Mouse (Mus musculus) spleen, embryonic (tissue): ENCODE results near the gene Glrp1.

Source experiments
- CTCF ChIA-PET: fragments of 350-600 bp; sonication (Branson Sonifier 250); formaldehyde crosslinking; loops from one replicate; lab custom pipeline; 2022; lab: Charles Lee

Glrp1 gene

GRCm38 (mm10) chr1:88492415-88492814, 17.5 kb downstream of the Glrp1 start:
- CTCF ChIA-PET: no interaction called here

GRCm38 (mm10) chr1:88491617-88492378, 18.1 kb downstream of the Glrp1 start:
- CTCF ChIA-PET: no interaction called here

DNA sequence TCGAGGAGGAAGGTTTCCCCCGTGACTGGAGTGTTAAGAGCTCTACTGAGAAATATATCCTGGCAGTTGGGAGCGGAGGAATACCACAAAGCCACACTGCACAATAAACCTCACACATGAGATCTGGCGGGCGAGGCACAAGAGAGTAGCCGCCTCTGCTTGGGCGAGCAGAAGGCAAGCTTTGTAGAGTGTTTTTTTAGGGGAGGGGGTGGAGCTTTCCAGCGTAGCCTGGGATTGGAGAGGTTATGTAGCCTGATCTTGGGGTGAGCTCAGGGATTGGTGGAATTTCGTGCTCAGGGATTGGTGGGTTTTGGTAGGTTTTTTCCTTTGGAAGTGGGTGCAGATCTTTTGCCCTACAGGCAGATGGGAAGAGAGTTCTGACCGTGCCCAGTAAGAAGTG, 19.7 kb downstream of the Glrp1 start:
- CTCF ChIA-PET: no interaction called here

DNA sequence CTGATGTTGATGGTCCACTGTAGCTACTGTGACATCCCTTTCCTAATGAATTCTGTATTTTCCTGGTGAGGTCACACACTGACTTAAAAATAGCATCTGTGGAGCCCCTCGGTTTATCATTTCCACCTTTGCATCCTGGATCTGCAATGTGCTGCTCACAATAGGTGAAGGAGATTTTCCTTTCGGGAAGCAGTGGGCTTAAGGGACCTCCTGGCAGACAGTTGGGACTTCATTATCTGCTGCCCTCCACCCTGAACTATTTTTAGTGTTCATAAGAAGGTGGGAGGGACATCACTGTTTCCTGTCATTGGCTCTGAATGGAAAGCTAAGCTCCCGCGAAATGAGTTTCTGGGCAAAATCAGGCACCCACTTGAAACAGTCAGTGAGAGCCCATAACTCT, 20.9 kb downstream of the Glrp1 start:
- CTCF ChIA-PET: no interaction called here

DNA sequence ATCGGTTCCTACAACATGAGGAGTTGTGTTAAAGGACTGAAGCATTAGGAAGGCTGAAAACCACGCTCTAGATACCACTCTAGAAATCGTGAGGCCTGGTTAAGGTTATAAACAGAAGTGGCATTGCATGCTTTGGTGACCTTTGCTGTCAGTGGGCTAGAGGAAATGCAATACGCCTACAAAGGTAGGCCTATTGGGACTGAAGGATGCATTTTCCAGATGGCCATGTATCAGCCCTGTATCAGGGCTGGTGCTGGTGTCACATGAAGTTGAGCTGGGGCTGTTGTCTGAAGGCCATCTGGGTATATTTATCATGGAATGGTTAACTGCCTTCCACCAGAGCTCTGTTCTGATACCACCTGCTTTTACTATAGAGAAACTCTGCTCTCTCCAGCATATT, 23.5 kb downstream of the Glrp1 start:
- CTCF ChIA-PET: no interaction called here

DNA sequence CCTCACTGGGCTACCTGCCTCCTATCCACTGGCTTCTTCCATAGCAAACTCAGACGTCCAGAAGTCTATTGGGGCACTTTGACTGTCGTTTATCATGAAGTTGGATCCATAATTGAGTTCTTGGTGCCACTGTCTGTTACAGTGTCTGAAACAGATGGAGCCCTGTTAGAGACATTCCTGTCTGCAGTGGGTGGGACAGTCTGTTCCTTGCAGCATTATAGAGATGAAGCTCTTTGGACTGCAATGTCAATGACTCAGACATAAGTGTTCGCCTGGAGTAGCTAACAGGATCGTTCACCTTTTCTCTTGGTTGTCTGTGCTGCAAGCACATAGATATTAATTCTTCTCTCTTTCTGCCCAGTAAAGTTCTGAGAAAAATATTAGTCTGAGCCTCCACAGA, 25.8 kb downstream of the Glrp1 start:
- CTCF ChIA-PET: no interaction called here

DNA sequence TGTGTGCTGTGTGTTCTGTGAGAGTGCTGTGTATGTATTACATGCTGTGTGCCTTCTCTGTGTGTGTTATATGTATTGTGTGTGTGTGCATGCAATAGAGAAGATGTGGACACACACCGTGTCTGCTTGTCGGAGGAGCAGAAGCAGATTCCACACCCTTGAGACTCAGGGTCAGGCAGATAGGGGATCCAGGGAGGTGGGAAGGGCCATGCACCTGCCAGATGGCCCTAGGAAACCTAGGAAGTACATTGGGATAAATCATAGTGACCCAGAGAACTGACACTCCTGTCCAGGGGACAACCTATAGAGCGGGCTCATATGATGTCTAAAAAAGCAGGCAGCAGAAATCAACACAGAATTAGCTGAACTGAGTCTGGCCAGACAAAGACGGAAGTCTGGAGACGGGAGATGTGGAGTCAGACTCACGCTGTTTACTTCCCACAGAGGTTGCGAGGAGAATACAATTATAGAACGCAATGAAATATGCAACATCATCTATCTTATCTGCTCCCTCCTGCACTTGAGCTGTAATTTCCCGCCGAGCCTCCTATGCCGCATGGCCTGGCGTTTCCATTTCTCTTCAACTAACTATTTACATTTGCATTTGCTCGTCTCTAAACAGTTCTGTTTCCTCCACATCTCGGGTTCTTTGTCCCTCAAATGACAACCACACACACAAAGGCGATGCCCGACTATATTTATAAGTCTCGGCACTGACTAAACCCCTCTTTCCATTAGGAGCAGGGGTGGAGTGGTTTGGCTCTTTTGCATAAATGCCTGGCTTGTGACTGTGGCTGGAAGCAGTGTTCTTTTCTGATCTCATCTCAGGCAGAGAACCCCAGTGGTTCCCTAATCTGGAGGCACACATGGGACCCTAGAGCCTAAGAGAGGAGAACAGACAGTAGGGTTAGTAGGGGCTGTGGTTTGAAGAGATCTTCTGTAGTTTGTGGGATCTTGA, 27.4 kb downstream of the Glrp1 start:
- CTCF ChIA-PET: no interaction called here

DNA sequence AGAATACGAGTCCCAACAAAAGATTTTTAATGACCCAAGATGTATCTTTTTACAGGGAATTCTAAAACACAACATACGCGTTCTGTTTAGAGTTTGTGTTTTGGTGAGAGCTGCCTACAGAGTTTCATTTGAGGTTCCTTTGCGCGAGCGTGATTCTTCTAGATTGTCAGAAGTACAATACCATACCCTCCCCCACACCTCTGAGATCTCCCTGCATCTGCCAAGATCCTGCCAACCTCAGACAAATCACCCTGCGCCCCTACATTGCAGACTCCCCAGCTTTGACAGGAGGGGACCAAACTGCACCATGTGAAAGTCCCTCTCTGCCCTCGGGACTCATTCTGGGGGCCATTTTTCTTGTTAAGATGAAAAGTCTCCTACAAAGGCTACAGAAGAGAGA, 29.3 kb downstream of the Glrp1 start:
- CTCF ChIA-PET: no interaction called here

DNA sequence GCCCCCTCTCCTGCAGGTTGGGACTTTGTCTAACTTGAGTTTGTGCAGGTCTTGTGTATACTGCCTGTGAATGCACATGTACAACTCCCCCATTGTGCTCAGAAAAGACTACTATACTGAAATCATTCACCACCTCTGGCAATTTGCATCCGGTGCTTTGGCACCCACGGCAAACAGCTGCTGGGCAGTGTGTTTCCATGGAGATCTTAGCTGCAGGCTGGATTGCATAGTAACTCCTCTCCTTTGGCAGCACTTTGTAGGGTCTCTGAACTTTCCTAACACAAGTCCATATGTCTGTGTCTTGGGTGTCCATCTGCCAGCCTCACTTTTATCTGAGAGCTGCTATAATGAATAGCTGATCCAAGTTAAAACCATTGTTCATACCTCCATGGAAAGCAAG, 31.7 kb downstream of the Glrp1 start:
- CTCF ChIA-PET: interaction anchor here (0.6 kb wide), 1 partner anchor 225 kb away, joined by 4 read pairs; no protein-coding TSS in a partner anchor

DNA sequence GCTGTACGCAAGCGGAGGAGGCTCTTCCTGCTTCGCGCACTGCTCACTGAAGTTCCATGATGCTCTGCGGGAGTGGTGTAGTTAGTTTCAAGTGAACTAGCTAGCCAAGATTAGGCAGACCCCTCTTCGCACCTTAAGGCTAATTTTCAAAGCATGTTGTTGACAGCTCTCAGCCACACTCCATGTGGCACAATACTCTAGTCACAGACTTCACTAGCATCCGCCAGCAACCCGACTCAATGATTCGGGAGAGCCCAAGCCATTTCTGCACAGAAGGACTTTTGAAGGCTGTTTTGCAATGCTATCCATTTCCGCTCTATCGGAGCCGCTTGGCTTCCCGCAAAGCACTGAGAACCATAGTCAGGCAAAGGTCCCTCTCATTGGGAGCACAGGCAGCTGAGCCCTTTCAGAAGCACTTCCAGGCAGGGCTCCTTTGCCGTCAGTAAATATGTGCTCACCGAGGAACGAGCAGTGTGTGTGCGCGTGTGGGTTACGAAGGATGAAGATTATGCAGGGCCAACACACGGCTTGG, 33.2 kb downstream of the Glrp1 start:
- CTCF ChIA-PET: no interaction called here

DNA sequence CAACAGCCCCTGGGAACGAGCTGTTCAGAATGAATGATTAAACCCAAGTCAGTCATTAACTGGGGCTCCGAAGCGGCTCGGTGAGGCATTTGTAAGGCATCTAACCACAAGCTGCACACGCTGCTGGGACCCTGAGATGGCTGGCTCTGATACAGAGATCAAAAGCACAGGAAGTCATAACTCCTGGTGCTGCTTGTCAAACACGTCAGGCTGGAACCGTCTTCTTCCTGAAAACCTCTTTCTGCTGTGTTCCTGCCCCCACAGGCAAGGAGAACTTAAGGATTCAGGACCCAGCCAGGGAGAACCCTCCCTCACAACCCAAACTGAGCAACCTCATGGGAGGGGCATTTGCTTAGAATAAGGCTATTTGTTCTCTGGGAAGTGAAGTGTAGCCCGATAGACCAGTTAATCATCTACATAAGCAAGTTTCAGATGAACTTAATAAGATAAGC, 34.3 kb downstream of the Glrp1 start:
- CTCF ChIA-PET: no interaction called here

DNA sequence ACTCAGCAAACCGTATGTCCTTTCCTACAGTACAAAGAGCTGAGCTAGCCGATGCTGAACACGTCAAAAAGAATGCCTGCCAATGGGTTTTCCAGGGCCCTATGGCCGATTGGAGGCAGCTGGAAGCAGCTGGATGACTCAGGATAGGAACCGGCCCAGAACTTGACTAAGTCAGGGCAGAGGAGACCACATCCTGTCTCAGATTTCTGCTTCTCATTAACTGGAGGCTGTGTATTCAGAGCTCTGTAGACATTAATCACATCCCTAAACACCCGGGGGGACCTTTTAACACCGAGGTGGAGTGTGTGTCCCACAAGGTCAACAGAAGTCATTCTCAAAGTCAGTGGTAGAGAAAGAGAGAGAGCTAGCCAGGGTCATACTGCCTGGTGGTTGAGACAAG, 35.3 kb downstream of the Glrp1 start:
- CTCF ChIA-PET: no interaction called here

DNA sequence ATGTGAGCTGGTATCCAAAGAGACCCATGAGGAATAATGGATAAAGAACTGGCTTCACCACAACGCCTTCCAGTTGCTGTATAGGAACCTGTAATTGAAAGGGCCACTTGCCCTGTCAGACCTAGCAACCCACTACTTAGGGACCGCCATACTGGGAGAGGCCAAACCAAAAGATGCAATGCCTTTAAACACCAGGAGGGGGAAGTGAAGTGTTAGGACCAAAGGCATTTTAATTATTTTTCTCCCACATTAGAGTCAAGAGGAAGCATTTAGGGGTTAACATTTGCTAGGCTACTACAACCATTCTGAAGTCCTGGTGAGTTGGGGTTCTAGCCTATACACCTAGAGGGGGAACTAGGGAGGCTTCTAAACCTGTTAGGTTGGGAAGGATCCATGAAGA, 36.0 kb downstream of the Glrp1 start:
- CTCF ChIA-PET: no interaction called here

GRCm38 (mm10) chr1:88472258-88472657, 37.6 kb downstream of the Glrp1 start:
- CTCF ChIA-PET: interaction anchor here (0.9 kb wide), 1 partner anchor 186 kb away, joined by 3 read pairs; no protein-coding TSS in a partner anchor

- CTCF ChIA-PET: no interaction called here
Measured at GRCm38 (mm10) chr1:88469746-88470145, 40.1 kb downstream of the Glrp1 start.

- CTCF ChIA-PET: no interaction called here
Measured at GRCm38 (mm10) chr1:88468335-88468734, 41.5 kb downstream of the Glrp1 start.

GRCm38 (mm10) chr1:88467866-88468265, 42.0 kb downstream of the Glrp1 start:
- CTCF ChIA-PET: no interaction called here

DNA sequence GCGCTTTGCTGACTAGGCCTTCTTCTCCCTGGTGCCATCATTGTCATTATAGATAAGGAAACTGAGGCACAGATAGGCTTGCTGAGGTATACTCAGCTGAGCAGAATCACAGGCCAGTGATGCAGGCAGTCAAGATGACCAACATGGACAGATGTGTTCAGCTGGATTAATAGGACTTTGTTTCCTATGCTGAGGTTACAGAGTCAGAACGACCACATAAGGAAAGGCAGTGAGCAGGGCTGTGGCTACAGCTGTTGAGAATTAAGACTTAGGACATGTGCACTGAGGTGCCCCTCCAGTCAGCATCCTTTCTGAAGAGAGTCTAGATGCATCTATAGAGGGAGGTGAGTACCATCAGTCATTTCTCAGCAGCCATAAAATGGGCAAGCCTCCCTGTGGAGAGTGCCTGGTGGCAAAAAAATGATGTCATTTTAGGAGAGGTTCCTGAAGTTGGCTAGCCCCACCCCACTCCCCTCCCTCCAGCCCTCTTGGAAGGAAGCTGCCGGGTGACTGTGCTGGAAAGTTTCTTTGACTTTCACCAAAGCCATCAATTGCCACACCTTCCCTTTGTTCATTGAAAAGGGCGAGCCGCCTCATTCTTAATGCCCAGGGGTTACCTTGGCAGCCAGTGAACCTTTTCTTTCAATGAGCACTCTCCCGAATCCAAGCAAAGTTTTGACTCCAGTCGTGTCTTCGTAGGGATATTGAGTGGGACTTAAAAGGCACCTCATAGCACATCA, 43.4 kb downstream of the Glrp1 start:
- CTCF ChIA-PET: no interaction called here

DNA sequence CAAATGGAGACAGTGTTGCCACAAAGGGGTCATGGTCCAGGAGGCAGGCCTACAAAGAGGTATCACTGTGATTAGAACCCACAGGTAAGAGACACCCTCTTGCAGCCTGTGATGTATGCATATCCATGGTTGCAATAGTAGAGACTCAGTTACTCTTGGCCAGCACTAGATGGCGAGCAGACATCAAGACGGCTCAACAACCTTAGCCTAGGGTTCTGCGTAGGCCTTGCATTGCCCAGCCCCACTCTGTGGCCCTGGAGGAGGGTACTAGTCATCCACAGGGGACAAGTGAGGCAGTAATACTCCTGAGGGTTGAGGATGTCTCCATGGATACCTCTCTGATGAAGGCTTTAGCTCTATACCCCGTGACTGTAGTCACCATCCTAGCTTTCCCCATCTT, 44.1 kb downstream of the Glrp1 start:
- CTCF ChIA-PET: no interaction called here

DNA sequence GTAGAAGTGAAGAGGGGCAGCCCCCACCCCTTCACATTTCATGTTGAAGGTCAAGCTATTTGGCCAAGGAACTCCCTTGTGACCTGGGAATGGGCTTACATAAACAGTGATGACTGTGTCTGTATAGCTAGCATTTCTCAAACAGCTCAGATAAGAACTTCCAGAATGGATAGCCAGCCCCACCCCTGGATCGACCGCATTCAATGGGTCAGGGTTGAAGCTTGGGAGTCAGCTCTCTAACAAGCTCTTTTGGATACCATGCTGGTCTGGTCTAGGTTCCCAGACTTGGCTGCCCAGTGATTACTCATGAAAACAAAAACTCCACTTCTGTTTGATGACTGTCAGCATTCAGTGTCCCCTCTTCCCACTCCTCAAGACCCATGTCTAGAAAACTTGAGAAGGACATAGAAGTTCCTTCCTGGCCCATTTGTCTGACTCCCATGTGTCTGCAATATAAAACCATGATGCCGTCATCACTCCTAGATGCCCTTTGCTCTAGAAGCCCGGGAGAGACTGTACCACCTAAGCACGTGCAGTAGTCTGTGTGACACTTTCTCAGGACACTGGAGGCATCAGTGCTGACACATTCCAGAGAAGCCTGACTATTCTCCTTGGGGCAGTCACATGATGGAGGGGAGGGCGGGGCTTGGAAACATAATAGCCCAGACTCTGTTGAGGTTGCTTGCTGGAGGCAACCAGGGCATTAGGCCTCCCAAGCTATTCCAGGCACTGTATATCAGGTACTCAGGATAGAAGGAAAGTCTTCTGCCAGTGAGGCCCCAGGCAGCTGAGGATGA, 45.6 kb downstream of the Glrp1 start:
- CTCF ChIA-PET: no interaction called here

DNA sequence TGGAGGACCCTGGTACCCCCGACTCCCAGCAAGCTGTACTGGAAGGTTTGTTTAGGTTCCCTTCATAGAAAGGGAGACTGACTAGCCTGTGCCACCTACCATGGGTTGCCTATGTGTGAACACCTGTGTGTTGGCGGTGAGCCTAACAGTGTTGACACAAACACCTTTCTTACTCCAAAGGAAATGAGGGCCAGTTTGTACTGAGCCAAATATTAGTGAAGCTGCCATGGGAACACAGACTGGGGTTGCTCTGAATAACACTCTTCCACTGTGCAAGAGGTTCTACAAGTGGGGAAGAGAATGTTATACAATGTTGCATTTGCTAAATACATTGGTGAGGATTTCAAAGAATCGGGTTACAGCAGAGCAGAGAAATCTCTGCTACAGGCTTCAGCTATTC, 46.6 kb downstream of the Glrp1 start:
- CTCF ChIA-PET: interaction anchor here (0.6 kb wide), 1 partner anchor 86 kb away, joined by 3 read pairs; no protein-coding TSS in a partner anchor
